Mouse (Mus musculus) adrenal gland, adult (tissue): ENCODE measurements around the gene Zfp651.

Experiments used
- DNase-seq, 2 experiments: peaks; one replicate each; pipeline ENCODE4 v3.0.0; 2022 to 2023; ENCODE audit warnings: low spot score in 1 of 2; ENCODE audit not compliant: inconsistent age in 2 of 2

Zfp651 gene

DNA sequence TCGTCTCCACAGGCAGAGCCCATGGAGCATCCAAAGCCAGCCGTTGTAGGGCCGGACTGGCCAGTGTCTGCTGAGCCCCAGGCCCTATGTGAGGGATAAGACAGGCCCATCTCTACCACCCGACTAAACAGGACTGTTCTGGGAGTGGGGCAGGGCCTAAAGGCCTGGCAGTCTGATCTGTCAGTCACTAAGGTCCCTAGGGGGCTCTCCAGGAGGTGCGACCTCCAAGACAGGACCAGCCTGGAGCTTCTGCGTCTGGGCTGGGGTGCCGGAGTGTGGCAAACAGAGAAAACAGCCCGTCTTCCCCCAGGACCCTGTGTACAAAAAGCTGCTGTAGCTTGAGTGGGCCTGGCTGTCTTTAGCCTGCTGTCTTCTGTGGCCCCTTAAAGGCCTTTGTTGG, 2.7 kb downstream of the Zfp651 start:
- peak; percentile 17 to 32 for DNase-seq

DNA sequence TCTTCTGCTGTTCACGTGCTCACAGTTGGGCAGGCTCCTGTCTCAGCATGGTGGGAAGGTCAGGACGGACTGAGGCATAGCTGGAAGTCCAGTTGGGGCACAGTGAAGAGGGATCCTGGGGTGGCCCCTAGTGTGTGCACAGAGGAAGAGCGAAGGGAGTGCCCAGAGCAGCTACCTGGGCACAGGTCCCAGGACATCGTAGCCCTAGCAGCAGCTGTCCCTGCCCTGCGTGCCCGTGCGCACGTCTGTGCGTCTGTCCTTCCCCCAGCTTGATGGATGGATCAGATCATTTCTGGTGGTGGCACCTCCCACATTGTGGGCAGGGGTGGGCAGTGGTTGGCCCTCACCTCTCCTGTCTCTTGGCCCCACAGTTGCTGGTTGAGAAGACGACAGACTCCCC, 3.1 kb downstream of the Zfp651 start:
- no peak for DNase-seq

- DNase-seq = no peak
Observed at GRCm38 (mm10) chr9:121762761-121763160, 3.6 kb downstream of the Zfp651 start.

- peak; percentile 23 to 67 for DNase-seq
Observed at GRCm38 (mm10) chr9:121763716-121764115, 4.6 kb downstream of the Zfp651 start.

GRCm38 (mm10) chr9:121765166-121765855, 6.2 kb downstream of the Zfp651 start:
- DNase-seq = no peak

DNA sequence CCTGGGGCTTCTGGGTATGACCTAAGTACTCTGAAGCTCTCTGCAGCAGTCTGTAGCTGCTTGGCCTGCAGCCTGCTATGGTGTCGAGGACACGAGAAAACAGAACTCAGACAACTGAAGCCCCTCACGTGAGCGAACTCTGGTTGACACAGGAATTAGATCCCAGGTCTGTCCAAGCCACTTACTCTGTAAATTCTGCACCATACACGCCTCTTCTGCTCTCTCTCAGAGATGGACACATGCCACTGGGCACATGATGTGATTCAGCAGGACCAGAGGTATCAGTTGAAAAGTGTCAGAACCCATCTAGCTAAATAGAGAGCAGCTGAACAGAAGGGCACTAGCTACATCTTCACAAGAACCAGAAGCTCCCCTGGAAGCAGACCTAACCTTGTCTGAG, 13.3 kb downstream of the Zfp651 start:
- no peak for DNase-seq

GRCm38 (mm10) chr9:121775951-121776350, 16.8 kb downstream of the Zfp651 start:
- DNase-seq = no peak

- DNase-seq = peak; percentile 37 to 73
Observed at GRCm38 (mm10) chr9:121776511-121776910, 17.4 kb downstream of the Zfp651 start.

GRCm38 (mm10) chr9:121777484-121778065, 18.4 kb downstream of the Zfp651 start, which contains the start of gene Klhl40:
Klhl40 (plus strand) TSS chr9:121777607.
- peak; percentile 18 to 64 for DNase-seq

DNA sequence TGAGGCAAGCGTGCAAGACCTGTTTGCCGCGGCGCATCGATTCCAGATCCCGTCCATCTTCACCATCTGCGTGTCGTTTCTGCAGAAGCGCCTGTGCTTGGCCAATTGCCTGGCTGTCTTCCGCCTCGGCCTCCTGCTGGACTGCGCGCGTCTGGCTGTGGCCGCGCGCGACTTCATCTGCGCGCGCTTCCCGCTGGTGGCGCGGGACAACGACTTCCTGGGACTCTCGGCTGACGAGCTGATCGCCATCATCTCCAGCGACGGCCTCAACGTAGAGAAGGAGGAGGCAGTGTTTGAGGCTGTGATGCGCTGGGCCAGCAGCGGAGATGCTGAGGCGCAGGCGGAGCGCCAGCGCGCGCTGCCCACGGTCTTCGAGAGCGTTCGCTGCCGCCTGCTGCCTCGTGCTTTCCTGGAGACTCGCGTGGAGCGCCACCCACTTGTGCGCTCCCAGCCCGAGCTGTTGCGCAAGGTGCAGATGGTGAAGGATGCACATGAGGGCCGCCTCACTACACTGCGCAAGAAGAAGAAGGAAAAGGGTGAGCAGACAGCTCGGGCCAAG, 19.0 kb downstream of the Zfp651 start:
- DNase-seq = peak in 1 of 2 experiments; percentile 23

DNA sequence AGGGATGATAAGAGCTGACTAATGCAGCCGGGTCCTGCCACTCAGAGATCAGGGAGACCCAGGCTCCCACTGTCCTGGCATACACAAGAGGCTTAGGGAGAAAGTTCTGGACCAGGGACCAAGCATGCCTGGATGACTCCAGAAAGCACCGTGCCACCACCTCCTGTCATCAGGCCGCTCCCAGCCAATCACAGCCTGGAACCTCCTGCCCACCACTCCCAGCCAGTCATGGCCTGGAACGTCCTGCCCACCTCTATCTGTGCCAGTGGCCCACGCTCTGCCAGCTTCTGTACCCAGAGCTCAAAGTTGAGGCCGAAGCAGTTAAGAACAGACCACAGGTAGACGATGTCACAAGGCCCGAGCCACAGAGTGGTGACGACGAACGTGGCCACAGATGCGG, 25.7 kb downstream of the Zfp651 start:
- no peak for DNase-seq

GRCm38 (mm10) chr9:121785261-121785660, 26.1 kb downstream of the Zfp651 start:
- no peak for DNase-seq

- DNase-seq = no peak
Observed at GRCm38 (mm10) chr9:121786359-121786758, 27.2 kb downstream of the Zfp651 start.

- peak; percentile 58 to 80 for DNase-seq
Observed at GRCm38 (mm10) chr9:121791206-121791605, 32.1 kb downstream of the Zfp651 start.

DNA sequence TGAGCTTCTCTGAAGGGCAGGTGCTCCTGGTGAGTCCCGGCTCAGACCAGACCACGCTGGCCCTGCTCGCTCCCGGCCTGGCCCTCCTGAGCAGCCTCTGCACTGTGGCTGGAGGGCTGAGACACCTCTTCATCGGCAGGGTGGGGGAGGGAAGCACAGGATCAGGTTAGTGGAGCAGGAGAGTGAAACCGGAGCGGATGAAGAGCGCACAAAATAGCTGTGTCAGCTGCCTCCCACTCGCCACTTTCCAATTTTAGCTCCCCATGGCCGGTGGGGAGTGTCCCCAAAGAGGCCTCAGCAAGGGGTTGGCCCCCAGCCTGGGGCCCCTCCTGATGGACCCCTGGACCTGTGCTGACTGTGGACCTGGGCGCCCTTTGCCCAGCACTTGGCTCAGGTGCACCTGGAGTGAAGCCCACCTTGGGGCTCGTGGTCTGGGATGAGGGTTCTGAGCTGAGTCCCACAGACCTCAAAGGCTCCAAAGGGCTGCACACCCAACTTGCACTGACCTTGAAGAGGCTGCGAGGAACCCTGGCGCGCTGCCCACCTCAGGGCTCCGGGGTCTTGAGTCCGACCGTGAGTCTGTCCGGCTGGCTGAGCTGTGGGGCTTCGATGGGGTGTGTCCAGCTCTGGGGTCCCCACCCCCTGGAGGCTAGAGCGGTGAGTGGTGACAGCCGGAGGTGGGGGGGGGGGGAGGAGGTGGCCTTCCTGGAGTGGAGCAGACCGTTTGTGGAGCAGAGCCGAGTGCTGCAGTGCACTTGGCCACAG, 32.8 kb downstream of the Zfp651 start, which contains the start of gene Hhatl:
Gene Hhatl, minus strand, starts transcription at position 751 of the 765 bp plus-strand sequence.
- no peak for DNase-seq

DNA sequence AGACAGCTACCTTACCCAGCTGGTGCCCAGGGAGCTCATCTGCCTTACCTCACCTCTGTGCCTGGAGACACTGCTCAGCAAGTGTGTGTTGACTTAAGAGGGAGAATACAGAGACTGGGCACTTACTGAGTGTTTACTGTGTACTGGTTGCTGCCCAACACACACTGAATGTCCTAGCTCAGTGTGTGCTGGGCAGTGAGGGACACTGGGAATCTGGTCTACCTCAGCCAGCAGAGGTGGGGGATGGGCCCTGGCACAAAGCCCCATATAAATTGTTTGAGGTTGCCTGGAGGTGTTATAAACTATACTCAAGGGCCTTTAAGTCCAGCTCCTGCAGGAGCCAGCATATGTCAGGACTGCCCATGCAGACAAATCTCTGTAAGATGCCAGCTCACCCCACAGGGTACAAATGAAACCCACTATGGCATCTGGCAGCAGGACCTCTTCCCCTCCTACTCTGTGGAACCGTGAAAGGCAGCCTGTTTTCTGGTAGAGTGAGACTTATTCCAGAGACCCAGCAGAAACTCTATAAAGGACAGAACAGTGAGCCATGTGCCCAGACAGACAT, 35.9 kb downstream of the Zfp651 start:
- no peak for DNase-seq

DNA sequence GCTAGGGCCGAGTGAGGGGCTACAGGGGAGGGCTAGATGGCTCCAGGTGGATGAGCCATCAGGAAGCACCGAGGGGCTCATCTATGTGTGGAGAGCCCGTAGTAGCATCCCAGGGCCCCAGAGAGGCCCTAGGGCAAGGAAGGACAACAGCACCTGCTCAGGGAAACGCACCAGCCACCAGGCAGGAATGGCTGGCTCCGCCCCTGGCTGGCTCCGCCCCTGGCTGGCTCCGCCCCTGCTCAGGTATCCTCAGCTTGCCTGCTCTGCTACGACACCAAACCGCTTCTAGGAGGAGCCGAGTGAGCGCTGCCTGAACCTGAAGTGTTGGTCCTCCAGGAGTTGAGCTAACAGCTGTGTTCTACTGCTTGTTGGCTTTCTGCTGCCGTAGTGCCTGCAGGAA, 38.6 kb downstream of the Zfp651 start:
- DNase-seq = no peak

GRCm38 (mm10) chr9:121798887-121799520, 39.9 kb downstream of the Zfp651 start:
- DNase-seq = no peak

- DNase-seq = no peak
Observed at GRCm38 (mm10) chr9:121802747-121803146, 43.6 kb downstream of the Zfp651 start.

GRCm38 (mm10) chr9:121807546-121807945, 48.4 kb downstream of the Zfp651 start:
- DNase-seq = no peak

DNA sequence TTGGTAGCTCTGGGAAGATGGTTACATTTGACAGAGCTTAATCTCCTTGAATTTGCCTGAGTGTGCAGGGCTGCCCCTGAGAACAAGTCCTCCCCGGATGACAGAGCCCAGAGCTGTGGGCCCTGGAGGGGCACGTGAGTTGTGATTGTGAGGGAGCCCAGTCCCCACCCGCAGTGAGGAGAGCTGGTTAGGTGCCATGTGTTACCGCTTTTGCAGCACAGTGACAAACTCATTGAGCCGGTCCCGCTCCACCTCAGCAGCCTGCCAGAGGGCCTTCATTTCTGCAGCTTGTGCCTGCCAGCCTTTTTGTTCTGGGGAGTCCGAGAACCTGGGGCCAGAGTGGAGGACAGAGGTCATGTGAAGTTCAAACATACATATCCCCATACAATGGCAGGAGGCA, 48.8 kb downstream of the Zfp651 start:
- no peak for DNase-seq
